Mouse (Mus musculus): ENCODE data around the gene A930004D18Rik. TPM values are rescaled to one million over a fixed set of nuclear protein-coding genes. Genes with fewer than 3 reads are reported as not detected.

The A930004D18Rik gene
- total RNA-seq, 1 experiment from 2014 or later = 2.1 TPM

GRCm38 (mm10) chr2:18053243-18053950 lies 15.9 kb upstream of the A930004D18Rik start:
- no peak for DNase-seq

DNA sequence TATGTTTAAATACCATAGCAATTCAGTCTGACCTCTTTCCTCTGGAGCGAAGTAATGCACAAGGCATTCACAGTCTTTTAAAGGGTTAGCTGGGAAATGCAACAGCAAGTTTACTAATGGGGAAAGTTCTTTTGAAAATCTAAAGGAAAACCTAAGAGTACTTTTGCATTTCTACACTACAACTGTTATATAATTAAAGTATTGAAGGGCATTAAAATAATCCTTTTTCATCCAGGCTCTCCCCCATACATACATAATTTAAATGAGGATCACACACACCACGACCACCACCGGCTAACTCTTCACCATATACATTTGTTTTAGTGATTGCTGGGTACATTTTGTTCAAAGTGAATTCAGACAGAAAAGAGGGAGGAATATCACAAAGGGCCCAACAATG lies 15.0 kb upstream of the A930004D18Rik start:
- no peak for DNase-seq

GRCm38 (mm10) chr2:18051831-18052170 lies 14.3 kb upstream of the A930004D18Rik start:
- DNase-seq = no peak

- no peak for DNase-seq
These were observed 13.7 kb upstream of the A930004D18Rik start for GRCm38 (mm10) chr2:18051026-18051830.

DNA sequence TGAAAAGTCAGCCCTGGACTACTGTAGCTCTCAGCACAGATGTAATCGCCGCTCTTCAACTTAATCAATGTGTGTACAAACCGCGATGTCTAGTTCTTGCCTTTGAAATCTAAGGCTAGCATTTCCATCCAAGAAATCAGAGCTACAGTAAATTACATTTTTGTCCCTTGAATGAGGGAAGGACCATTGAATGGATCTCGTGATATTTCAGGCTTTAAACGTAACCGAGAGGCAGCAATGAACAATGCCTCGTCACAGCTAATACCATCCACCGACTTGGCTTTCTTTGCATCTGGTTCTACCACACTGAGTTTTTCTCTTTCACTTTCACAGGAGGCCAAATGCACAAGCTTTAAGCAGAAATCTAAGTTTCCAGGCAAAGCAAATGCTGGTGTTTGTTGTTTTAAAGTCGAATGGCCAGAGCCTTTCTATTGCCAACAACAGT lies 13.0 kb upstream of the A930004D18Rik start:
- no peak for DNase-seq

DNA sequence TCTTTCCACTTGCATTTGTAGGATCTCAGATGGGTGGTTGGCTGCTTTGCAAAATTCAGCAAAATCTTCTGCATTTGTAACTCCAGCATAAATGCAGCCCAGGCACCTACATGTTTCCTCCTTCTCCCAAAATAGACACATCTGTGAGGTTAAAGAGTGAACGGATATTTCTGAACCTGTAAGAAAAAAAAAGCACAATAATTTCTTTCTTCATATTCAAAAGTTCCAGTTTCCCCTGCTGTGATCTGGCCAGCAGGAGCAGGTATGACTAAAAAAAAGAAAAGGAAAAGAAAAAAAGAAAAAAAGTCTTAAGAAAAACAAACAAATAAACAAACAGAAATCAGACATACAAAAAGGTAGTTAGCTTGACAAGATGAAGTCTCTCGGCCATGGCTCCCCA lies 12.5 kb upstream of the A930004D18Rik start:
- DNase-seq = no peak

- peak; percentile 23 for DNase-seq
These were observed 11.8 kb upstream of the A930004D18Rik start for GRCm38 (mm10) chr2:18049279-18049821.

DNA sequence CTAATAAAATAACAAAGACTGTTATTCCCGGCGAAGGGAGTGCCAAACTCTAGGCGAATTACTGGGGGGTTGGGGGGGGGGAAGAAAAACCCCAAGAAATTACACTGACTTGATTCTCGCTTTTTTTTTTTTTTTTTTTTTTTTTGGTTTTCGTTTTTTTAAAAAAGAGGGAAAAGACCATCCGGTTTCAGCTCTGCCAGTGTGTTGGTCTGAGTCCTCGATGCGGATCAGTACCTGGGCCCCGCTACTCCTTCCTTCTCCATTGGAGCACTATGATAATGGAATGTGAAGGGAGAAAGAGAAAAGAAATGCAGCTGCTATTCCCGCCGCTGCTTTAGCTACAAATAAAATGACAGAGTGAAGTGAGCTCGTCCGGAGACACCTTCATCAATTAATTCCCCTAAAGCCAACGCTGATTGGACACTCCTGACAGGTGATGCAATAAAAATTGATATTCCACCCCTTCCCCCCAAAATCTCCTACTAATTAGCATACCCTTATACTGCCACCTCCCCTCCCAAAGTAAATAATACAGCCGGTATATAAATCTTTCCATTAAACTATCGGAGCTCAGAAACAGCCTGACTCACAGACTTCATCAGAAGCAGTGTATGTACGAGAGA lies 11.0 kb upstream of the A930004D18Rik start, which contains the start of gene Skida1:
Gene Skida1, minus strand, starts transcription at position 599 of the 623 bp plus-strand sequence.
- peak; percentile 26 for DNase-seq

- peak; percentile 76 for DNase-seq
These were observed 10.3 kb upstream of the A930004D18Rik start for GRCm38 (mm10) chr2:18047646-18048452.

DNA sequence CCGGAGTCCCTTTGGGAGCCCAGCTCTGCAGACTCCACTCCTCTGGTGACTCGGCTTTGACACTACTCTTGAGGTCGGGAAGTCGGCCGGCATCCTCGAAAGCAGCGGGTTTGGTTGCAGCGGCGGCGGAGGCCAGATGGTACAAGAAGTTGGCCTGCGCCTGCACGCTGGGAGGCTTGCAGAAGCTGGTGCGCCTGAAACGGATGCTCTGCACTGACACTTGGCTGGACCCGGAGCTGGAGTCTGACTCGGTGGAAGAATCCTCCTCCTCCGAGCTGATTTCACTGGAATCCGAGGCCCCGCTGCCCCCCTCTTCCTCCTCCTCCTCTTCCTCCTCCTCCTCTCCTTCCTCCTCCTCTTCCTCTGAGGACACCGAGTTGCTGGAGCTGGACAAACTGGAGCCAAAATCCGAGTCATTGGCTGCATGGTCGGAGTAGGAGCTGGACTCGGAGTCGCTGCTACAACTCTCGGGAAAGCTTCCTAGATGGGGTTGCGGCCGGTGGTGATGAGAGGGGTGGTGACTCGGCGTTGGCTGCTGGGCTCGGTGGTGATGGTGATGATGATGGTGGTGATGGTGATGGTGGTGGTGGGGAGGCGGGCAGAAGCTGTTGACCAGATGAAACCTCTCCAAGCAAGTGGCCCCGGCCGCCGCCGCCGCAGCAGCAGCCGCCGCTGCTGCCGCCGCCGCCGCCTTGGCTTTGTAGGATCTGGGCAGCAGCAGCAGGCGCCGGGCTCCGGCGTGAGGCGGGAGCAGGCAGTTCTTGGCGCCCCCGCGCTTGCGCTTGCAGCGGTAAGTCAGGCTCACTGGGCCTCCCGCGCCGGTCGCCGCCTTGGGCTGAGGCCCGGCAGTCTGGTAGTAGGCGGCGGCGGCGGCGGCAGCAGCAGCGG lies 9.5 kb upstream of the A930004D18Rik start:
- peak; percentile 70 for DNase-seq

DNA sequence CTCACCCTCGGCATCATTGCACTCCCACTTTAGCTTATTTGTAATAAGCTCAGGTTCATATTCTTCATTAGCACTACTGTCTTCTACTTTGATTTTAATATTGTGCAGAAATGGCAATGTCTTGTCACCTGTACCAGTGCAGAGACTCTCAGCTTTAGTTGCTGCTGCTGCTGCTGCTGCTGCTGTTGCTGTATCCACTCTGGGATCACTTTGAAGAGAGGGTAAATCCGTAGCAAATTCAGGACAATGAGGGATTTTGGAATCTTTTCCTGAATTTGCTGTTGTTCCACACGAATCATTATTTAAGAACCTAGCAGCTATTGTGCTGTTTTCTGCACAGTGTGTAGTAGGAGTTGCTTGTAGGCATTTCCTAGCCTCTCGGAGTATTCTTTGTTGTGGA lies 8.6 kb upstream of the A930004D18Rik start:
- no peak for DNase-seq

GRCm38 (mm10) chr2:18045781-18046181 lies 8.2 kb upstream of the A930004D18Rik start:
- DNase-seq = no peak

DNA sequence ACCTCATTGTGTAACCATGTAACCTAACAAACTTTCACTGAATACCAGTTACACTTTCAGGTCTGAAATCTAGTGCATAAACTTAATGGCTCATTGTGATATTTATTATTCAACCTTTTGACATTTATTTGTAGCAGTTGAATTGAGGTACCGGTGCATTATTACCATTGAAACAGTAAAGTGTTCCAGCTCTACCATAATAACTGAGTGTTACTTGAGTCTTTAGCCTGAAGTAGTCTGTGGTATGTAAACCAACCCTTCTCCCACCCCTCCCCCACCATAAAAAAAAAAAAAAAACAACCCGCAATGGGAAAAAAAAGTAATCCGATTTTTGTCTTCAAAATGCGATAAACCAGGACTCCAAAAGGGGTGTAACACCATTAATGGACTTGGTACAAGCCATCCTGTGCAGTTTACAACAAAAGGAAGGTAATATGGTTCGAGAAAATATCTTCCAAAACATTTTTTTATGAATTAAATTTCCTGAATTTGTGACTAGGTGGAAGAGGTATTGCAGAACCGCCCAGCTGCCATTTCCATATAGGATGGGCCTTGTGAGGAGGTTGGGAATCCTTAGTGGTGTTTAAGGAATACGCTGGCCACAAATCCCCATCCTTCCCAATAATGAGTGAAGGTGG lies 7.7 kb upstream of the A930004D18Rik start:
- DNase-seq = no peak

DNA sequence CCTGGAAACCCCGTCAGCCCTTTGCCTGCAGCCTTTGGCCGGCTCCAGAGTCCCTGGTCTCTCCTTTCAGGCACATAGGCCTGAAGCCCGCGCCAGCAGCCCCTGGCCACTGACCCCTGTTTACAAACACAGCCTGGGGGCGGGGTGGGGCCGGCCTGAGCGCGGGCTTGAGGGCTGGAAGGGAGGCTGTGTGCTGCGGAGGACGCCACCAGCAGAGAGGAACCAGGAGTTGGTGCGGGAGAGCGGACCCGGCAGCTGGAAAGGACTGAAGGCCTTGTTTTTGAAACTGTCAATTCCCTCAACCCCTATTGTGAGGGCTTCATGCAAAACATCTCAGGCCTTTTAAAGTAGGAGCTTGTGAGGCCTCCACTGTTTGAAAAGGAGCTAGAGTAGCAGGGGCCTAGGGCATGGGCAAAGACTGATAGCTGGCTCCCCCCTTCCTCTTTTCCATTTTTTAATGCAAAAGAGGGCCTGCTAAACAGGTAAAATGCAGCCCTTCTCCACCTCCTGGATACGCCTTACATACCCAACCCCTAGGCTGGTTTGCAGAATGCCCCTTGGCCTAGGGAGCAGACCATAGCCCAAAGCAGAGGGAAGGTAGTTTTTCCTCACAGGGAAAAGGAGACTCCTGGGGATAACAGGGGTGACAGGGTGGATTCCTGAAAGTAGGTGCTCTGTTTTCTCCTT lies 3.8 kb upstream of the A930004D18Rik start:
- no peak for DNase-seq

DNA sequence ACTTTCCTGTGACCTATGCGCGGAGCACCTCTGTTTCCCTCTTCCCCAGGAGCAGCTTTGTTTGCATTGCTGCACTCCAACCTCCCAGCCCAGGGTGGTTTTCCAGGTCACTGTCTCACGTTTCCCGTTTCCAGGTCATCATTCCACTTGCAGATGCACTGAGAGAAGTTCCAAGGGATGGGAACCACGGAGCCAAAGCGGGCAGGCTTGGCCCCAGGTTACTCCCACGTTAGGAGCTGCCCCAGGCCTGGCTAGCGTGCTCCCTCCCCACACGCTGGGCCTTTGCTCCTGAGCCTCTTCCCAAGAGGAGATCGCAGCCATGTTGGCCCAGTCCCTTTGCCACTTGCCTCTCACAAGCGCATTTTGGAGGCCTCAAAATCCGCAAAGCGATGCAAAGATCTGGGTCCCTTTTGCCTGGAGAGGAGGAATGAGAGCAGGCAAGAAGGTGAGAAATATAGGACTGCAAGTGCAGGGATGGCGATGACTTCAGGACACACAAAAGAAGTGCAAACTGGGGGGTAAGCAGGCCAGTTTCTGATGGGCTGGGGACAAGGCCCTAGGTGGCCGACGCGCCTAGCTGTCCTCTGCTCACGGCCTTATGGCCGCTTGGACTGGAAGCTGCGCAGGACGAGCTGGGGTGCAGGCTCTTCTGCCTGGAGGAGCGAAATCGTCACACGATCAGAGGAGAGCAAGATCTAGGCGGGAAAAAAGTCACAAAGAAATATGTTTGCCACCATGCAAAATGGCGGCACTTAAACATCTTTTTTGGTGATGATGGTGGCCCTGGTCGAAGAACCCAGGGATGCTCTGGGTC lies 3.0 kb upstream of the A930004D18Rik start:
- DNase-seq = no peak

GRCm38 (mm10) chr2:18039566-18040290 lies 2.2 kb upstream of the A930004D18Rik start:
- no peak for DNase-seq

DNA sequence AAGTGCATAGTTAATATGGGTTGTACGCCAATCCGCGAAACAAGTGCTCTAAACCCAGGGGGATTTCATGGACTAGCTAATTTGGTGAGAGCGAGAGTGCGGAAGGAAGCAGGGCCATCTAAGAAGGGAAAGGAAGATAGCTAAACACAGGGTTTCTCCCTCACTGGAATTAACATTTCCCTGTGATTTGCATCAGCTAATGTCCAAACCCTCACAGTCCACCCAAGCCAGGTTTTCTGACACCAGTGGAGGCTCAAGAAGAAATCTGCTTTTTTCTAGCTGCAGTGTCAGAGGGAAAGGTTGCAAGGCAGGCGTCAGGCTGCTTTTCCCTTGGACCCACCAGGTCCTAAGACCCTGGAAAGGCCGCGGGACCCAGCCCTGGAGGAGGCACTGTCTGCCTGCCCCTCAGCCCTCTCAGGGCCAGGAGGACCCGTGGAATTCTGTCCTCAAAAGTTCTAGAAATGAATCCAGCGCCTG lies 1.4 kb upstream of the A930004D18Rik start:
- no peak for DNase-seq
